Mouse (Mus musculus) spleen, postnatal 10 days (tissue): ENCODE measurements at regions not wholly inside any gene's neighbourhood (a gene's known extent, or its start where the extent isn't known, plus 50 kb on each side); places are given as distances from the start of the nearest gene placed in this dataset.

Experiments used
- DNase-seq, 2 experiments: peaks; one replicate each; pipeline ENCODE4 v3.0.0; 2021 to 2022; ENCODE audit warnings: low spot score in 2 of 2

DNA sequence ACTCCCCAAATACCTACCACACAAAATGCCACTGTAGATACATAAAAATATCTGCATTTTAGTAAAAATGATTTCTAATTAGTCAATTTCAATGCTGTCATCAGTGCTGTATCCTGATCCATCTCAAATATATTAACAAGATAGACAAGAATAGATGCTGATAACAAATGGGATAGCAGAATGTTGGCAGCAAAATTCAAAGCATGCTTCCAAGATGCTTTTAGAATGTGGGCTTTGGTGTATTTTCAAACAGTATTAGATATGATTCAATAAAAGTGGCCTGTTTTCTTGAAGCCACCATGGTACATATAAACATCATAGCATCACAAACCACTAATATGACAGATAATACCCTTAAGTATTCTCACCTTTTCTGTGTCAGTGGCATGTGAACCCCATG lies 597.6 kb downstream of the Cenpc1 start:
- no peak for DNase-seq

DNA sequence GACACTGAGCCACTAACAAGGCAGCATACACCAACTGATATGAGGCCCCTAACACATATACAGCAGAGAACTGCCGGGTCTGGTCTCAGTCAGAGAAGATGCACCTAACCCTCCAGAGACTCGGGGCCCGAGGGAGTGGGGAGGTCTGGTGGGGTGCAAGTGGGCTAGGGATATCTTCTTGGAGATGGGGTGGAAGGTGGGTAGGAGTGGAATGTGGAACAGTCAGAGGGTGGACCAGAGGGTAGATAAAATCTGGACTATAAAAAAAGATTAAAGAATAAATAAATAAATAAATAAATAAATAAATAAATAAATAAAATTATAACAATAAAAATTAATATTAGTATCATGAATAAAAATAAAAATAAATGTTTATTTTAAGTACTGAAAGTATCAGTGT lies 598.2 kb downstream of the Cenpc1 start:
- no peak for DNase-seq
